Mouse (Mus musculus) heart, adult 2 months (tissue): Measurements from ENCODE around the gene Birc6. TPM values are rescaled to one million over a fixed set of nuclear protein-coding genes. Genes with fewer than 3 reads are reported as not detected.
A peak's percentile ranks its signal among the peaks of the same experiment; 100 is the strongest.
"Not testable (repeated sequence)": the region's sequence is repeated elsewhere in the genome, so short reads cannot be mapped to it uniquely, and the experiment has no call there.

Source experiments
- DNase-seq, 2 experiments: peaks; one replicate each; pipeline ENCODE4 v3.0.0; 2021
- H3K27ac ChIP-seq: fragments of 200-600 bp; 2 replicates; pipeline ENCODE4 v1.8.1; 2022
- H3K27me3 ChIP-seq: fragments of 200-500 bp; 2 replicates; pipeline ENCODE4 v1.6.1; 2012; ENCODE audit warnings: mild to moderate bottlenecking, low read length, inconsistent platforms, mixed read lengths; ENCODE audit not compliant: control insufficient read depth, insufficient read depth
- H3K36me3 ChIP-seq: fragments of 200-500 bp; 2 replicates; pipeline ENCODE4 v1.6.1; 2012; ENCODE audit warnings: low read length, inconsistent platforms; ENCODE audit not compliant: control insufficient read depth, insufficient read depth
- H3K4me1 ChIP-seq: fragments of 200-500 bp; 2 replicates; pipeline ENCODE4 v1.6.1; 2011; ENCODE audit warnings: low read length; ENCODE audit not compliant: control insufficient read depth, insufficient read depth
- H3K4me3 ChIP-seq: fragments of 200-600 bp; 2 replicates; pipeline ENCODE4 v1.8.1; 2022
- H3K79me2 ChIP-seq: fragments of 200-500 bp; replicated peaks from 2 replicates; pipeline ENCODE4 v1.6.1; 2012; ENCODE audit warnings: mild to moderate bottlenecking, inconsistent platforms, low read length, moderate library complexity, mixed read lengths; ENCODE audit not compliant: control insufficient read depth, insufficient read depth
- H3K9ac ChIP-seq: fragments of 200-500 bp; 2 replicates; pipeline ENCODE4 v1.6.1; 2012; ENCODE audit warnings: low read depth, mild to moderate bottlenecking, control low read depth, inconsistent platforms, low read length, mixed read lengths
- CTCF ChIP-seq: fragments of 200-600 bp; IDR thresholded peaks from 2 replicates; pipeline ENCODE4 v1.8.1; 2022; ENCODE audit warnings: antibody characterized with exemption, mild to moderate bottlenecking, moderate library complexity
- EP300 ChIP-seq: fragments of 200-500 bp; IDR thresholded peaks from 2 replicates; pipeline ENCODE4 v1.6.1; 2011; ENCODE audit warnings: low read depth, low read length, control low read depth; ENCODE audit not compliant: insufficient read depth
- POLR2A ChIP-seq: fragments of 200-500 bp; IDR thresholded peaks from 2 replicates; pipeline ENCODE4 v1.6.1; 2011; ENCODE audit warnings: mild to moderate bottlenecking, low read depth, low read length, control low read depth; ENCODE audit not compliant: insufficient read depth
- WGBS: fragments of 180-500 bp; shearing (Covaris S2); methylation state at CpG from one replicate; pipeline ENCODE4 v1.1.7; 2018; 5-methylcytosine and 5-hydroxymethylcytosine counted together
- intact Hi-C: fragments of 180-260 bp; cut with DNase I; formaldehyde crosslinking; loops from one replicate; pipeline ENCODE4 v1.15.1; 2025
- polyA plus RNA-seq: library from polyadenylated mRNA; depleted of rRNA; stranded (reverse); fragments of >200 nt; gene quantifications from 2 replicates; pipeline ENCODE4 v1.2.3, GENCODE M21; 2012
- total RNA-seq, 2 experiments: library from RNA; stranded (reverse); gene quantifications; 2 replicates each; pipeline ENCODE4 v1.2.3; 2021

Birc6 gene
- total and polyA plus RNA-seq, 3 experiments, result 42.7 to 65.9 (median 60.5) TPM

DNA sequence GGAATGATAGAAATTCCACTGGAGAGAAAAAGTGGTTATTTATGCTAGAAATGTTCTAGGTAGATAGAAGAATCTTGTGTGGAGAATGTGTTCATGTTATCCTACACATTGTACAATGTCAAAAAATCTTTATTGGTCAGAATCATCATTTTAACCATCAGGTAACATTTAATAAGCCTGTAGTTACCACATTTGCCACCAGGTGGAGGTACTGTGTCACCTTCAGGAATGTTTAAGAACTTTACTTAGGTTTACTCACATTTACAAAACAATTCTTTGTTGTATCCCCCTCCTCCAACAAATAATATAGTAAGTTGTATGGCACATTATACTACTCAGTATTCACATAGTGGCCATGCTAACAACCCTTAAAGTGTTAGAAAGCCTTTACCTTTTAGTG, 145.2 kb downstream of the Birc6 start:
- TF ChIP-seq EP300 (no peak), CTCF (peak; percentile 92)
- no peaks in the 10 kb centered on the region for H3K4me1 ChIP-seq
- peaks cover 2% of the 10 kb centered on the region for H3K36me3 ChIP-seq
- intact Hi-C loops, result loop anchor here (5.0 kb wide), 1 partner anchor 414 kb away; no protein-coding TSS in a partner anchor
- no peaks in the 10 kb centered on the region for H3K27me3 ChIP-seq
- no peak overlapping the region for H3K27ac ChIP-seq
- no peak for DNase-seq
- H3K9ac ChIP-seq, result no peak overlapping the region
- peaks cover 2% of the 10 kb centered on the region; the same call in 1 of the 2 replicates for H3K79me2 ChIP-seq
- no peak overlapping the region for H3K4me3 ChIP-seq

DNA sequence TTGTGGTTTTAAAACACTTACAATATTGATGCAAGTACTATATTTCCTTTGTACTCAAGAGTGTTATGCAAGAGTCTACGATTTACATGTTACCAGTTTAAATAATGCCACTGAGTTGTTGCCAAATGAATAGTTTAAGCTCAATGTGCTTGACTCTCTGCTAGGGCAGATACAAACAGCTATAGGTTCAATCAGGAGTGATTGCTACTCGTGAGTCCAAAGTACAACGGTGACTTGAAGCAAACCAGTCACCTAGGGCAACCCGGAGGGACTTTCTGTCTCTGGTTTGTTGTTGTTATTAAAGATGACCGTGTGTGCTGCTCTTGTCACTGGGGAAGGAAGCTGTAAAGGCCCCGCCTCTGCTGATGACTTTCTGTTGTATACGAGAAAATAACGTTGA, 150.0 kb downstream of the Birc6 start:
- Histone ChIP-seq H3K79me2 (peaks cover 2% of the 10 kb centered on the region; the same call in 1 of the 2 replicates), H3K4me3 (no peak overlapping the region), H3K9ac (no peak overlapping the region), H3K27ac (no peak overlapping the region), H3K36me3 (peaks cover 2% of the 10 kb centered on the region), H3K4me1 (no peaks in the 10 kb centered on the region), H3K27me3 (no peaks in the 10 kb centered on the region)
- WGBS, result 81% methylated on average over 8 of the region's 8 CpGs
- TF ChIP-seq CTCF (no peak), POLR2A (no peak), EP300 (no peak)
- intact Hi-C loops, result no loop called here
- DNase-seq, result no peak

GRCm38 (mm10) chr17:74684927-74685326, 156.8 kb downstream of the Birc6 start:
- Histone ChIP-seq H3K27ac (no peak overlapping the region), H3K4me1 (no peaks in the 10 kb centered on the region), H3K79me2 (no peaks in the 10 kb centered on the region), H3K27me3 (no peaks in the 10 kb centered on the region), H3K36me3 (no peaks in the 10 kb centered on the region; the same call in none of the 2 replicates), H3K9ac (no peak overlapping the region), H3K4me3 (no peak overlapping the region)
- WGBS, result 87% methylated on average over 3 of the region's 3 CpGs
- DNase-seq, result no peak
- no peak for TF ChIP-seq EP300
- no peak for TF ChIP-seq CTCF
- TF ChIP-seq POLR2A, result no peak
- intact Hi-C loops, result no loop called here

DNA sequence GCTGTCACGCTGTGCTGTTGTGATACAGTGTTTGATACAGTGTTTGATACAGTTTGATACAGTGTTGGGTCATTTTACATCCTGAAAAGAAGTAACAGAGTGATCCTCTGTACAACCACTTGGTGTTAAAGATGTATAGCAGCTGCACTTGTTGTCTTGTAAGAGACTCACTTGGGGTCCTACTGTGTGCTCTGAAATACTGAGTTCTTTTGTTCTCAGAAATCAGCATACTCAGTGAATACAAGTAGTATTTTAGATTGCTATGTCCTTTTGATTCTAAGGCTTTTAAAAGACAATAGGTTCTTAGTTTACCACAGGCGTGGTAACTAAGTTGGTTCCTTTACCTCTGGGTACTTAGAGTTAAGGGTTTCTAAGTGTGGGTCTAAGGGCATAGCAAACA, 160.5 kb downstream of the Birc6 start:
- H3K4me3 ChIP-seq, result no peak overlapping the region
- 97% methylated on average over 2 of the region's 2 CpGs for WGBS
- no peaks in the 10 kb centered on the region; the same call in none of the 2 replicates for H3K36me3 ChIP-seq
- intact Hi-C loops, result no loop called here
- no peak for DNase-seq
- H3K4me1 ChIP-seq, result no peaks in the 10 kb centered on the region
- TF ChIP-seq CTCF (no peak), EP300 (no peak)
- no peaks in the 10 kb centered on the region for H3K27me3 ChIP-seq
- no peak overlapping the region for H3K9ac ChIP-seq
- no peak overlapping the region for H3K27ac ChIP-seq
- H3K79me2 ChIP-seq, result no peaks in the 10 kb centered on the region

GRCm38 (mm10) chr17:74689406-74689805, 161.3 kb downstream of the Birc6 start:
- no peak for TF ChIP-seq POLR2A
- TF ChIP-seq CTCF, result no peak
- Histone ChIP-seq H3K27ac (no peak overlapping the region), H3K4me1 (no peaks in the 10 kb centered on the region), H3K4me3 (no peak overlapping the region), H3K79me2 (no peaks in the 10 kb centered on the region), H3K9ac (no peak overlapping the region), H3K27me3 (no peaks in the 10 kb centered on the region), H3K36me3 (no peaks in the 10 kb centered on the region; the same call in none of the 2 replicates)
- 93% methylated on average over 4 of the region's 4 CpGs for WGBS
- intact Hi-C loops, result no loop called here
- no peak for DNase-seq

DNA sequence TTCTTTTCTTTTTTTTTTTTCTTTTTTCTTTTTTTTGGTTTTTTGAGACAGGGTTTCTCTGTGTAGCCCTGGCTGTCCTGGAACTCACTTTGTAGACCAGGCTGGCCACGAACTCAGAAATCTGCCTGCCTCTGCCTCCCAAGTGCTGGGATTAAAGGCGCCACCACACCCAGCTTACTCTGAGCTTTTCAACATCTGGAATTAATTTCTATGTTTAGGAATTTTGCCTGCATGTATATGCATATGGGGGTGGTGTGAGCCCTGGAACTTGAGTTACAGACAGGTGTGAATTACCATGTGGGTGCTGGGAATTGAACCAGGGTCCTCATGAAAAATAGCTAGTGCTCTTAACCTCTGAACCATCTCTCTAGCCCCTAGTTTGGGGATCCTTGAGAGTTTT, 173.6 kb downstream of the Birc6 start:
- H3K27me3 ChIP-seq, H3K4me3 ChIP-seq, H3K27ac ChIP-seq, DNase-seq, H3K36me3 ChIP-seq, H3K4me1 ChIP-seq, H3K79me2 ChIP-seq, H3K9ac ChIP-seq, intact Hi-C loops: not testable (repeated sequence)
- 94% methylated on average over 2 of the region's 2 CpGs for WGBS

GRCm38 (mm10) chr17:74705480-74705879, 177.4 kb downstream of the Birc6 start:
- Histone ChIP-seq H3K9ac (no peak overlapping the region), H3K27me3 (no peaks in the 10 kb centered on the region), H3K4me1 (no peaks in the 10 kb centered on the region), H3K27ac (no peak overlapping the region), H3K4me3 (no peak overlapping the region), H3K79me2 (no peaks in the 10 kb centered on the region), H3K36me3 (no peaks in the 10 kb centered on the region)
- WGBS, result 67% methylated on average over 5 of the region's 5 CpGs
- TF ChIP-seq EP300, result no peak
- TF ChIP-seq POLR2A, result no peak
- TF ChIP-seq CTCF, result no peak
- intact Hi-C loops, result no loop called here
- no peak for DNase-seq
